Mouse (Mus musculus): ENCODE measurements around the gene Pitpnm2. TPM values are rescaled to one million over a fixed set of nuclear protein-coding genes. Genes with fewer than 3 reads are reported as not detected.

The Pitpnm2 gene
- total RNA-seq, 2 experiments from 2014 or later = 275 to 292 TPM

DNA sequence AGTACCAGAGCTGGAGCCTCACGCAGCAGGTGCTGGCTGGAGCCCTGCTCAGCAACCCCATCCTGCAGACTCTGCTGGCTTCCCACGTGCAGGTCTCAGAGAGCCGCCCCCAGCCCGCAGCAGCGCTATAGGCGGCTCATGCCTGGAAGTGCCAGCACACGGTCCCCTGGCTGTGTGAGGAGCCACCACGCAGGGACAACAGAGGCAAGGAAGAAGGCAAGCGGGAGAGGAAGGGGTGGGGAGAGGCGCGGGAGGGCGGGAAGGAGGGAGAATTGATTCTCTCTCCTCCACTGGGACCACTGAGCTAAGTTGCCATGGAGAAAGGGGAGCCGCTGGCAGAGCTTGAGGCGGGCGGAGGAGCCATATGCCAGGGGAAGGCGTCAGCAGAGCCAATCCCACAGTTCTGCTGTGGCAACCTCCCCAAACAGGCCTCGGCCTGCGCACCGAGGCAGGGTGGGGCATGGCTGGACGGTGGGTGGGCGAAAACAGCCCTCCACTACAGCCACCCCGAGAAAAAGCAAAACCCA, 62.5 kb downstream of the Pitpnm2 start:
- peak; percentile 76 to 89 for DNase-seq (ENCODE audit: low spot score in 2 of 2)
- intact Hi-C loops (cut with DNase I) = loop anchor here (1.0 to 2.0 kb wide), 3 partner anchors 14 to 62 kb away; partner anchors contain the start of gene Pitpnm2

DNA sequence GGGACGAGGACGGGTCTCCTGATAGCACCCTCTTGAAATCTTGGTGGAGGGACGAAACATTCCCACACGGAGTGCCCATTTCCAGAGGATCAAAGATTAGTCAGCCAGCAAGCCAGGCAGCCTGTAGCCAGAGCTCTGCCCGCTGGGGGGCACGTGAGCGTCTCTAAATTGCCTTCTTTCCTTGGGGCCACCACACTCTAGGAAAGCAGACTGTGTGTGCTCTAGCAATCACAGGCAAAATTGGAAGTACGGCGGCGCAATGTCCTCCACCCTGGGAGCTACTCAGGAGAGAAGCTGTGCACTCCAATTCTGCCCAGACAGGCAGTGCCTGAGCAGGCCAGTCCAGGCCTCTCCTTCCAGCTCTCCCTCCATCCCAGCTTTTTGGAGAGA, 63.1 kb downstream of the Pitpnm2 start:
- peak; percentile 64 to 74 for DNase-seq (ENCODE audit: low spot score in 2 of 2)
- intact Hi-C loops (cut with DNase I) = loop anchor here (2.0 kb wide), 2 partner anchors 14 to 62 kb away; partner anchors contain the start of gene Pitpnm2

GRCm38 (mm10) chr5:124185706-124186464, 63.7 kb downstream of the Pitpnm2 start:
- DNase-seq (ENCODE audit: low spot score in 2 of 2) = peak in 1 of 2 experiments; percentile 42
- intact Hi-C loops (cut with DNase I) = loop anchor here (2.0 kb wide), 2 partner anchors 13 to 63 kb away; partner anchors contain the start of gene Pitpnm2

GRCm38 (mm10) chr5:124184898-124185701, 64.5 kb downstream of the Pitpnm2 start:
- peak in 1 of 2 experiments; percentile 73 for DNase-seq (ENCODE audit: low spot score in 2 of 2)
- intact Hi-C loops (cut with DNase I) = no loop called here

- no peak for DNase-seq (ENCODE audit: low spot score in 2 of 2)
- intact Hi-C loops (cut with DNase I) = no loop called here
These were observed 65.4 kb downstream of the Pitpnm2 start for GRCm38 (mm10) chr5:124184191-124184590.

DNA sequence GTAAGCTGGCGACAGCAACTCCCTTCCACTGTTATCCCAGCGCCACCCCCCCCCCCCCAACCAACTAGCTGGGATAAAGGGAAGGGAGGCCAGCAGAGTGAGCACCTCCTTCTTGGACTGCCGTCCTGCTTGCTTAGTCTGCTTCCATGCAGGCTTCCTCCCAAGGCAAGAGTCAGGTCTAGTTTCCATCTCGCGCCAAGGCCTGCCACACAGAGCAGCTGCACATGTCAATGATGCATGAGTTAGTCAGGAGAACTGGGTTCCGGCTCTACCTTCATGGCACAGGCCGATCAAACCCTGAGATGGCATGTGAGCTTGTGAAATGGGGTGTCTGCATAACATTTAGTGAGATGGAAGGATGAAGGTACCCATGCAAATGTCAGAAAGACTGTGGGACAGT, 66.9 kb downstream of the Pitpnm2 start:
- no peak for DNase-seq (ENCODE audit: low spot score in 2 of 2)
- intact Hi-C loops (cut with DNase I) = no loop called here

DNA sequence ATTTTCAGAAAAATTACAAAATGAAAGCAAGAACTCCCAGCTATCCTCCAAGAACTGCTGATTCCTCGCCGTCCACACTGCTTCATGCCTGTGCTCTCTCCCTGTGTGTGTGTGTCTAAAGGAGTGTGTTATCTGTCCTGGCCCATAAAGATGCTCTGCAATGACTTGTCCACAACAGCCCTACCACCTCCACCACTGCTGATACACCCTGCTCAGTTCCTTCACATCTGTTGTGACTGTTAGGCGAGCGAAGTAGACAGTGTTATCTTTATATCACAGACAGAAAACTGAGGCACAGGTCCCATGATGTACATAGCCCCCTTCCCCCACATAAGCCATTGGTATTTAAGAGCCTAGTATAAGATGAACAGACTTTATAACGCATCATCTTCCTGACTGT, 67.5 kb downstream of the Pitpnm2 start:
- intact Hi-C loops (cut with DNase I) = no loop called here
- no peak for DNase-seq (ENCODE audit: low spot score in 2 of 2)

- intact Hi-C loops (cut with DNase I) = no loop called here
- no peak for DNase-seq (ENCODE audit: low spot score in 2 of 2)
These were observed 68.9 kb downstream of the Pitpnm2 start for GRCm38 (mm10) chr5:124180500-124181167.

DNA sequence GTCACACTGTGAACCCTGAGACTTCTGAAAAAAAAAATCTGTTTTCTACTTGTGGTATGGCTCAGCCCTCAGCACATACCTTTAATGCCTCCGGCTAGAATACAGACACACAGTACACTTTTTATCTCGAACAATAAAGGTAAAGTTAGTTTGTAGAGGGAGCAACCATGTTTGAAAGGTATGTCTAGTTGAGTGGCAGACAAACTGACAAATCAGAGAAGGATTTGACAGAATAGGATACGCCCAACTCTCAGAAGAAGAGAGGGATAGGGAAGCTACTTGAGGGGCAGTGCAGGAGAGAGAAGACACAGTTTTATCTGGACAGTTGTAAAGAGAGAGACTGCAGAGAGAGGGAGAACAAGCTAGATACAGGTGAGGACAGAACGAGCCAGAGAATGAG, 70.1 kb downstream of the Pitpnm2 start:
- no peak for DNase-seq (ENCODE audit: low spot score in 2 of 2)
- intact Hi-C loops (cut with DNase I) = no loop called here

GRCm38 (mm10) chr5:124176726-124177132, 72.8 kb downstream of the Pitpnm2 start:
- no peak for DNase-seq (ENCODE audit: low spot score in 2 of 2)
- intact Hi-C loops (cut with DNase I) = no loop called here

- no peak for DNase-seq (ENCODE audit: low spot score in 2 of 2)
These were observed 74.4 kb downstream of the Pitpnm2 start for GRCm38 (mm10) chr5:124175138-124175537.

GRCm38 (mm10) chr5:124173012-124173985, 76.3 kb downstream of the Pitpnm2 start:
- DNase-seq (ENCODE audit: low spot score in 2 of 2) = peak; percentile 73 to 92
- intact Hi-C loops (cut with DNase I) = loop anchor here (2.0 kb wide), 2 partner anchors 14 to 46 kb away; no protein-coding TSS in a partner anchor

More at GRCm38 (mm10) chr5:124175138-124175537, 74.4 kb downstream of the Pitpnm2 start:
- intact Hi-C loops (cut with DNase I) = no loop called here

GRCm38 (mm10) chr5:124172246-124172645, 77.3 kb downstream of the Pitpnm2 start:
- no peak for DNase-seq (ENCODE audit: low spot score in 2 of 2)

DNA sequence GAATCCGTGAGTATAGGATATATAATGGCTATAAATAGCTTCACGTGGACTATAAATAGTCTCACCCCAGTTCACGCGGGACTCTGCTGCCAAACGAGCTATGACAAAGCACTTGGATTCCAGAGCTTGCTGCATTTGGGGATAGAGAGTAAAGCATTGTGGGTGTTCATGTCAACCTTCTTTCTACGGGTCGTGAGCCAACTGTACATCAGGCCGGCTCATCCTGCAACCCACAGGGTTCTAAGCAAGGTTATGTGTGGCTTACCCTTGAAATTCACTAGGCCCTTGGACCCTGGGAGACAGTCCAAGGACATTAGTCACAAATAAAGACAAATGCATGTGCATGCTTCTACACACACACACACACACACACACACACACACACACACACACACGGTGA, 77.8 kb downstream of the Pitpnm2 start:
- no peak for DNase-seq (ENCODE audit: low spot score in 2 of 2)

More at GRCm38 (mm10) chr5:124172246-124172645, 77.3 kb downstream of the Pitpnm2 start:
- intact Hi-C loops (cut with DNase I) = loop anchor here (2.0 kb wide), 2 partner anchors 15 to 47 kb away; no protein-coding TSS in a partner anchor

GRCm38 (mm10) chr5:124169224-124169621, 80.3 kb downstream of the Pitpnm2 start:
- intact Hi-C loops (cut with DNase I) = no loop called here
- no peak for DNase-seq (ENCODE audit: low spot score in 2 of 2)

More for the DNA sequence above, 77.8 kb downstream of the Pitpnm2 start:
- intact Hi-C loops (cut with DNase I) = loop anchor here (2.0 kb wide), 2 partner anchors 15 to 47 kb away; no protein-coding TSS in a partner anchor

DNA sequence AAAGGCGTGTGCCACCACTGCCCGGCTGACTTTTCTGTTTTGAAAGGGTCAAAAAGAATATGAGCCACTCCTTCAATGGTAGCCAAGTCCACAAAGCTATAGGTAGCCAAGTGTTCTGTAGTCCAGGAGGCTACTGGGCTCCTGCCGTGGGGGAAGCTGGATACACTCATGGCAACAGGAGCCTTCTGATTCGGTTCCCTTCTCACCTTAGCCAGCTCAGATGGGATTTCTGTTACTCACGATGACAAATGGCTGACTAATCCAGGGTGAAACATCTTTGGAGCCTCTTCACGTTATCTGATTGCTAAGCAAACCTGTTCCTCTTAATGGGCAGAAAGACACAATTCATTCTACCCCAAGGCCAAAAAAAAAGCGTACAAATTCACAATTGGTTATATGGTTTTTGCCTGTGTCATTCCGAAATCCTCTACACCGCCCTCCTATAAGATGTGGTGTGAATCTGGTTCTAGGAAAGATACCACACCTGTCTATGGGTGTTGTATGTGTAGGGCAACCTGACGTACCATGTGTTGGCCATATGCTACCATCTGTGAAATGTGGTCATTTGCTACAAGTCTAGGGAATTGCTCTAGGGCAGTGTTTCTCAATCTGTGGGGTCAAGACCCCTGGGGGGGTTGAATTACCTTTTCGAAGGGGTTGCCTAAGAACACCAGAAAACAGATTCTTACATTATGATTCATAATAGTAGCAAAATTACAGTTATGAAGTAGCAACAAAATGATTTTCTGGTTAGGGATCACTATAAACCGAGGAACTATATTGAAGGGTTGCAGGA, 80.9 kb downstream of the Pitpnm2 start:
- intact Hi-C loops (cut with DNase I) = no loop called here

GRCm38 (mm10) chr5:124167621-124168020, 81.9 kb downstream of the Pitpnm2 start:
- intact Hi-C loops (cut with DNase I) = no loop called here
- no peak for DNase-seq (ENCODE audit: low spot score in 2 of 2)

More for the DNA sequence above, 80.9 kb downstream of the Pitpnm2 start:
- DNase-seq (ENCODE audit: low spot score in 2 of 2) = no peak
